Mouse (Mus musculus) cortical plate, adult 2 months (tissue): ENCODE measurements around the gene Magee1. TPM values are rescaled to one million over a fixed set of nuclear protein-coding genes. Genes with fewer than 3 reads are reported as not detected.
A peak's percentile ranks its signal among the peaks of the same experiment; 100 is the strongest.

ENCODE experiments used
- H3K27ac ChIP-seq: fragments of 200-500 bp; 2 replicates; pipeline ENCODE4 v1.5.1; 2012; ENCODE audit warnings: low read length, control low read depth, inconsistent platforms; ENCODE audit not compliant: insufficient read depth
- H3K4me1 ChIP-seq: fragments of 200-500 bp; 2 replicates; pipeline ENCODE4 v1.6.1; 2011; ENCODE audit warnings: low read length; ENCODE audit not compliant: control insufficient read depth, insufficient read depth
- H3K4me3 ChIP-seq: fragments of 200-500 bp; 2 replicates; pipeline ENCODE4 v1.5.1; 2011; ENCODE audit warnings: mild to moderate bottlenecking, low read length, control low read depth; ENCODE audit not compliant: insufficient read depth
- CTCF ChIP-seq: fragments of 200-500 bp; IDR thresholded peaks from 2 replicates; pipeline ENCODE4 v1.5.1; 2011; ENCODE audit warnings: mild to moderate bottlenecking, control low read depth, low read length; ENCODE audit not compliant: insufficient read depth; ENCODE audit errors: extremely low read depth
- POLR2A ChIP-seq: fragments of 200-500 bp; IDR thresholded peaks from 2 replicates; pipeline ENCODE4 v1.6.1; 2011; ENCODE audit warnings: mild to moderate bottlenecking, low read length, control low read depth; ENCODE audit not compliant: insufficient read depth; ENCODE audit errors: extremely low read depth
- polyA plus RNA-seq: library from polyadenylated mRNA; depleted of rRNA; stranded (reverse); fragments of >200 nt; gene quantifications from 2 replicates; pipeline ENCODE4 v1.2.3, GENCODE M21; 2012; rRNA removed

Gene Magee1
- polyA plus RNA-seq, 1 experiment, result 93.4 TPM

- Histone ChIP-seq H3K27ac (no peak overlapping the region), H3K4me1 (no peaks in the 10 kb centered on the region), H3K4me3 (no peak overlapping the region)
- 0 out of 2 replicates have a peak, but pooled peaks have one; percentile 4 for TF ChIP-seq CTCF
- TF ChIP-seq POLR2A, result no peak
Measured at GRCm38 (mm10) chrX:105167217-105167616, 47.0 kb downstream of the Magee1 start.

Other genes with a start within 250 kb of the Magee1 start
- 13.1 and 14.1 TPM in 2 replicates for gene Pbdc1, start 40.6 kb upstream of the Magee1 start, polyA plus RNA-seq